Mouse (Mus musculus): ENCODE data around the gene Rpl9-ps1.

The Rpl9-ps1 gene

GRCm38 (mm10) chr11:83619037-83619436 is 26.4 kb downstream of the Rpl9-ps1 start:
- DNase-seq: no peak

- DNase-seq: no peak
Observed at GRCm38 (mm10) chr11:83618238-83618637, 27.2 kb downstream of the Rpl9-ps1 start.

- DNase-seq: no peak
Observed at GRCm38 (mm10) chr11:83616586-83616985, 28.8 kb downstream of the Rpl9-ps1 start.

GRCm38 (mm10) chr11:83610900-83611299 is 34.5 kb downstream of the Rpl9-ps1 start:
- DNase-seq: peak; percentile 11 to 33

GRCm38 (mm10) chr11:83606396-83606795 is 39.0 kb downstream of the Rpl9-ps1 start:
- no peak for DNase-seq

GRCm38 (mm10) chr11:83605535-83605934 is 39.9 kb downstream of the Rpl9-ps1 start:
- DNase-seq: no peak

- DNase-seq: no peak
Observed at GRCm38 (mm10) chr11:83604698-83605097, 40.7 kb downstream of the Rpl9-ps1 start.

- no peak for DNase-seq
Observed at GRCm38 (mm10) chr11:83603399-83603798, 42.0 kb downstream of the Rpl9-ps1 start.

GRCm38 (mm10) chr11:83600576-83600975 is 44.8 kb downstream of the Rpl9-ps1 start:
- DNase-seq: no peak

- no peak for DNase-seq
Observed at GRCm38 (mm10) chr11:83598991-83599390, 46.4 kb downstream of the Rpl9-ps1 start.

- no peak for DNase-seq
Observed at GRCm38 (mm10) chr11:83598207-83598837, 47.1 kb downstream of the Rpl9-ps1 start.

GRCm38 (mm10) chr11:83597796-83598195 is 47.6 kb downstream of the Rpl9-ps1 start:
- no peak for DNase-seq

- DNase-seq: no peak
Observed at GRCm38 (mm10) chr11:83595669-83596455, 49.6 kb downstream of the Rpl9-ps1 start.
